Mouse (Mus musculus) cerebellum, adult 2 months (tissue): ENCODE data around the gene Grik2.

ENCODE experiments used
- CTCF ChIP-seq: fragments of 200-500 bp; IDR thresholded peaks from 2 replicates; pipeline ENCODE4 v1.5.1; 2011; ENCODE audit warnings: low read depth, mild to moderate bottlenecking, control low read depth, low read length, moderate library complexity, borderline replicate concordance; ENCODE audit not compliant: insufficient read depth
- POLR2A ChIP-seq: fragments of 200-500 bp; IDR thresholded peaks from 2 replicates; pipeline ENCODE4 v1.6.1; 2011; ENCODE audit warnings: low read length, control low read depth, borderline replicate concordance; ENCODE audit not compliant: insufficient read depth

GRCm38 (mm10) chr10:49768897-49769296 lies 19.7 kb downstream of the Grik2 start:
- TF ChIP-seq POLR2A (no peak), CTCF (no peak)
